Mouse (Mus musculus) neutrophil, adult 5-6 weeks (primary cell): ENCODE data around the gene Gm10382. TPM values are rescaled to one million over a fixed set of nuclear protein-coding genes. Genes with fewer than 3 reads are reported as not detected.

Source experiments
- ATAC-seq: fragments of 151-379, 151-347 bp; 2 replicates; pipeline ENCODE4 v1.8.0; 2017; ENCODE audit warnings: mild to moderate bottlenecking, moderate TSS enrichment; ENCODE audit not compliant: insufficient number of reproducible peaks, poor library complexity, low FRiP score, severe bottlenecking; ENCODE audit errors: extremely low read depth
- total RNA-seq: library from RNA; stranded (forward); fragments of 200-1000 nt; gene quantifications from 2 replicates; pipeline ENCODE4 v1.2.3, GENCODE M21; 2017

Gene Gm10382
- total RNA-seq: 1.2 and 1.4 TPM in 2 replicates

DNA sequence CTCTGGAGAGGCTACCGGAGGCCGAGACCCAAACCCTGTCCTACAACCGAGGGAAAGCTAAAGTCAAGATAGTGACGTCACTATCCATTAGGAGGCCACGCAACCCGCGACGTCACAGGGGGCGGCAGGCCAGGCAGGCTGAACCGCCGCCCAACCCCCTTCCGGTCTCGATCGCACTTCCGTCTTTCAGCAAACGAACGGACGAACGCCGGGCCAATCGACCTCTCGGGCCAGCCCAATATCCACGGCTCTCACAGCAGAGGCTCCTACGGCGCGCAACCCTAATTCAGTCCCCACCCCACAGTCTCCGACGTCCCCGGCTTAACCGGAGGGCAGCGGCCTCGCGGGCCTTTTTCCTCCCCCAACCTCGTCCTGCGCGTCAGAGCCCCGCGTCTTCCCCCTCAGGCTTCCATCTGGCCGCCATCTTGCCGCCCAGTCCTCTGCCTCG lies at the start of gene Gm10382:
TSS of gene Gm10382 (plus strand) at position 192 of the 448 bp plus-strand sequence.
- peak; percentile 51 for ATAC-seq

DNA sequence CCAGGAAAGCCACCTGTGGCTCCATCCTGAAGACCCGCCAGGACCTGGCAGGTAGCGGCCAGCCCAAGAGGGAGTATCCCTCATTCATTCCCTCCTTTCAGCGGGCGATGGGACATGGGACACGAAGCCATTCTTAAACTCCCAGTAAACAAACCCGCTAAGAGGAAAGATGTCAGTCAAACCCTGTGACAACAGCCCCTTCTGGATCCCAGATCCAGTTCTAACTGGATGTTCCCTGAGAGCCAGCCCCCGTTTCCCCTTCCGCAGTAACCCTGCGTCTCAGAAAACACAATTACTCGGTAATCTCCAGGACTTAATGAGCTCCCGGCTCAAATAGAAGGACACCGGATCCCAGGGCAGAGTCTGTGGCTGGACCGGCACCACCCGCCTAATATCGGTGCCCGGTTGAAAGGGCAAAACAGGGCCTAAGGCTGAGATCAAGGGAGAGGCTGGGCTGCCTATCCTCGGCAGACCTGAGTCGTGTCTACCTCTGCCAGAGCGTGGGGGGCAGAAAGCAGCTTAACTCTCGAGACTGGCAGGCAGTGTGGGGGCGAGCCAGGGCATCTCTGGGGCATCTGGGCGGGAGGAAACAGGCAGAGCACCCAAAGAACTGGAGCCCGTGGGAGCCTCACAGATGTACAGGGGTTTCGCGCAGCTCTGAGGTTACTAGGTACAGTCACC lies 49.1 kb upstream of the Gm10382 start:
- ATAC-seq: 0 out of 2 replicates have a peak, but pooled peaks have one; percentile 4

GRCm38 (mm10) chr5:125340547-125341262 lies 48.4 kb upstream of the Gm10382 start, which contains the start of gene Scarb1:
TSS of gene Scarb1 (minus strand) at chr5:125341094.
- peak; percentile 53; the same call in 1 of the 2 replicates for ATAC-seq

DNA sequence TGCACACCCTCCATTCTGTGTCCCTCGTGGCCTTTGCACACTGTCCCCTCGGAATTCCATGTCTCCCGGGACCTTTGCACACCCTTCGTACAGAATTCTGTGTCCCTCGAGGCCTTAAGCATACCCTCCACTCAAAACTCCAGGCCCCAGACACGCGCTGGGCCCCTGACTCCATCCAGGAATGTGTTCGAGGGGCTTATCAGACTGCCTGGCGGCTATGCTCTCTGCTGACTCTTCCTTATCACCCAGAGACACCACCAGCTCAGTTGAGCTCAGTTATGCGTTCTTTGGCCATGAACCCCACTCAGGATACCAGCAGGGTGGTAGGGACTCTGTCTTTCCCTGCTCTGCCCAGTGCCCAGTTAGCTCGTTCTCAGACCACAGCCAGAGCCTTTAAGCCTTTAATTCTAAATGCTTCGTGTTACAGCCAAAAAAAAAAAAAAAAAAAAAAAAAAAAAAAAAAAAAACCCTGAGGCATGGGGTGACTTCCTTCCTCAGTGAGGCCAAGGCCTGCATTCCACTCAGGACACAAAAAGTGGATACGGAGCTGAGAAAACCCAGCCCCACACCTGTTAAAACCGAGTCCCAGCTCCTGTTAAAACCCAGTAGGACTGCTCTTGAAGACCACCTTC lies 47.5 kb upstream of the Gm10382 start:
- no peak for ATAC-seq

- ATAC-seq: no peak
These were observed 44.8 kb upstream of the Gm10382 start for GRCm38 (mm10) chr5:125344296-125344695.

- ATAC-seq: no peak
These were observed 41.1 kb upstream of the Gm10382 start for GRCm38 (mm10) chr5:125348067-125348466.

- ATAC-seq: peak; percentile 47
These were observed 40.6 kb upstream of the Gm10382 start for GRCm38 (mm10) chr5:125348487-125348886.

DNA sequence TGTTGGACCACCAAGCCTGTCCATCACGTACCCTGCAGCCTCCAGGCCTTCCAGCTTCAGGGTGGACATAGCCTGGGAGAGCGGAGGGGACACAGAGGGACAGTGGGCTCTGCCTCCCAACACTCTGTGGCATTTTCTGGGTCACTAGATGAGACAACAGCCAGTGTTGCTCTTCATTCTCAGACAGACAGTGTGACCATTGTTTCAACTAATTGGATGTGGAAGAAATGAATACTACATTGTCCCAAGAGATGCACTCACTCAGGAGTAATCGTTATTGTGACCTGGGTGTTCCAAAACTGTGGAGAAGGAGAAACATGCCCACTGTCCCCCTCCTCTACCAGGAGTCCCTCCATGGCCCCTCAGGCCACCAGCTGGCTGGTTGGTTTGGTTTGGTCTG lies 39.7 kb upstream of the Gm10382 start:
- ATAC-seq: no peak

- ATAC-seq: no peak
These were observed 38.1 kb upstream of the Gm10382 start for GRCm38 (mm10) chr5:125351057-125351456.

DNA sequence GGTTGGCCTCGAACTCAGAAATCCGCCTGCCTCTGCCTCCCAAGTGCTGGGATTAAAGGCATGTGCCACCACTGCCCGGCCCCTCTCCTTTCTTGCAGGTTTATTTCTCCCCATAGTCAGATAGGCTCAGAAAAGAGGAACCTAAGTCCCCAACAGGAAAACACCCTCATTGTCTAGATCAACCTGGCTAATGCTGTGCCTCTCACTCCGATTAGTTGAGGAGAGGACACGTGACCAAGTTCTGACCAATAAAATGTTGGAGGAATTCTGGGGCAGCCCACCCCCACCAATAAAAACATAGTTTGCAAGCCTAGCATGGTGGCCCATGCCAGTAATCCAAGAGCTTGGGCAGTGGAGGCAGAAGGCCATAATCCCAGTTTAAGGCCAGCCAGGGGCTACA lies 37.2 kb upstream of the Gm10382 start:
- ATAC-seq: peak; percentile 50; the same call in 1 of the 2 replicates

- ATAC-seq: no peak
These were observed 36.3 kb upstream of the Gm10382 start for GRCm38 (mm10) chr5:125352781-125353294.

DNA sequence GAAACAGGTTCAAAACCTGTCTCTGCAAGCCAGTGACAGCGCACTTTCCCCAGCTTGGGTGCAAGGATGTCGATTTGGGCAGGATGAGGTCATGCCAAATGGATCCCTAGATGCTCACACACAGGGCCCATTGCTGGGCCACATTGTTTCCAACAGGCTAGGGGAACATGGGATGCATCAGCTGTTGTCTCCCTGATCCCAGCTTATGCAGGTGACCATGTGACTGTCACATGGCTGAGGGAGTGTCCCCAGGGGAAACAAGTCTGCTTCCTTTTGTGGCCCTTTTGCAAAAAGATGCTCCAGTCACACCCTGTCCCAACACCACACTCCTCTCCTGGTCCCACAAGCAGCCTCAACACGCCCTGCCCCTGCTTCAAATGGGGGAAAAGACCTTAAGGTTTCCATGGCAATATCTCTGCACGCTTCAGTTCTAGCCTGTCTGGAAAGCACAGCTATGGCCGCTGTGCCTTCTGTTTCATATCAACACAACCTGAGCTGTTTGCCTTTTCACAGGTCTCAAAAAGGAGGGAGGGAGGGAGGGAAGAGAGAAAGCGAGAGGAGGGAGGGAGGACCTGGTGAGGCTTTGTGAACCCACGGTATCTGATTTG lies 34.1 kb upstream of the Gm10382 start:
- no peak for ATAC-seq

- ATAC-seq: no peak
These were observed 33.5 kb upstream of the Gm10382 start for GRCm38 (mm10) chr5:125355650-125356049.

GRCm38 (mm10) chr5:125357543-125358269 lies 31.4 kb upstream of the Gm10382 start:
- no peak for ATAC-seq

DNA sequence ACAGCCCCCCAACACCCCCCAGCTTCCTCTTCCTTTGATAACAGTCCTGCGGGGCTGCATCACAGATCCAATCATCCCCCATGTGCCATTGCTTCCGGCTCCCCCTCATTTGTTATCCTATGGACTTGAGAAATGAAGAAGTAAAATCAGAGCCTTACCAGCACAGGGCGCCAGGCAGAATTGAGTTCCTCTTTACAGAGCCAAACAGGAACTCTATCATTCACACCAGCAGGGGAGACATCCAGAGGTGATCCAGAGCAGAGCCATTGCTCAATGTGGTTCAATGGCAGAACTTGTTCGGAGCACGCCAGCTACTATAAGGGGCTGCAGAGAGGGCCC lies 30.9 kb upstream of the Gm10382 start:
- peak; percentile 95 for ATAC-seq

DNA sequence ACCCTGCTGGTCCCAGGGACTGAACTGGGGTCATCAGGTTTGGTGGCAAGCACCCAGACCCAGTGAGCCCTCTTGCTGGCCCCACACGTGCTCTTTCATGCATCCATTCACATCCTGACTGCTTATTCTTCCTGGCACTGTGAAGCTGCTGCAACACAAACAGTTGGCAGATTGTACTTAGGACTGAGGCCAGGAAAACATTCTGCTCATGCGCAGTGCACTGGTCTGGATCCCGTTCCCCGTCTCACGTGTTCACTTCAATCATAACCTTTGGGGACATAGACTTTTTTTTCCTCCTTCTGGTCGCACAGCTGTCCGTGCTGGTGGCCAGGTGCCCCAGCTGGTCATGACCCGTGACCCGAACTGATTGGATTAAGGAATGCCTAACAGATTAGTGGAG lies 28.6 kb upstream of the Gm10382 start:
- no peak for ATAC-seq

GRCm38 (mm10) chr5:125360981-125361510 lies 28.1 kb upstream of the Gm10382 start:
- ATAC-seq: no peak

- no peak for ATAC-seq
These were observed 25.2 kb upstream of the Gm10382 start for GRCm38 (mm10) chr5:125363894-125364293.
